Mouse (Mus musculus) lung, postnatal 0 days (tissue): ENCODE measurements around the gene Golga3. TPM values are rescaled to one million over a fixed set of nuclear protein-coding genes. Genes with fewer than 3 reads are reported as not detected.

Experiments
- ATAC-seq: fragments of 200-750 bp; cut with Nextera tagmentation; 2 replicates; pipeline ENCODE4 v1.8.0; 2017; ENCODE audit warnings: moderate library complexity
- DNase-seq: peaks from one replicate; pipeline ENCODE4 v3.0.0-alpha.2; 2016; ENCODE audit warnings: low spot score
- H3K27ac ChIP-seq: fragments of 300-500 bp; sonication (generic); 2 replicates; pipeline ENCODE4 v1.5.1; 2014; ENCODE audit warnings: antibody characterized with exemption, mild to moderate bottlenecking, low read length, mixed read lengths
- H3K27me3 ChIP-seq: fragments of 300-500 bp; sonication (generic); replicated peaks from 2 replicates; pipeline ENCODE4 v1.6.1; 2014; ENCODE audit warnings: low read length, mixed read lengths; ENCODE audit not compliant: insufficient read depth
- H3K36me3 ChIP-seq: fragments of 300-500 bp; sonication (generic); 2 replicates; pipeline ENCODE4 v1.6.1; 2014; ENCODE audit warnings: low read length, mixed read lengths; ENCODE audit not compliant: insufficient read depth
- H3K4me1 ChIP-seq: fragments of 300-500 bp; sonication (generic); 2 replicates; pipeline ENCODE4 v1.6.1; 2014; ENCODE audit warnings: antibody characterized with exemption, low read depth, low read length, mixed read lengths; ENCODE audit not compliant: insufficient read depth
- H3K4me2 ChIP-seq: fragments of 300-500 bp; sonication (generic); replicated peaks from 2 replicates; pipeline ENCODE4 v1.6.1; 2014; ENCODE audit warnings: low read depth, mild to moderate bottlenecking, low read length, moderate library complexity, mixed read lengths
- H3K4me3 ChIP-seq: fragments of 300-500 bp; sonication (generic); 2 replicates; pipeline ENCODE4 v1.5.1; 2014; ENCODE audit warnings: low read depth, low read length
- H3K9ac ChIP-seq: fragments of 300-500 bp; sonication (generic); replicated peaks from 2 replicates; pipeline ENCODE4 v1.6.1; 2014; ENCODE audit warnings: low read depth, mild to moderate bottlenecking
- H3K9me3 ChIP-seq: fragments of 300-500 bp; sonication (generic); 2 replicates; pipeline ENCODE4 v1.6.1; 2016; ENCODE audit warnings: low read length, mixed read lengths
- CTCF ChIP-seq: IDR thresholded peaks from 2 replicates; pipeline ENCODE4 v1.5.1; 2016; ENCODE audit warnings: antibody characterized with exemption, mild to moderate bottlenecking
- EP300 ChIP-seq: IDR thresholded peaks from 2 replicates; pipeline ENCODE4 v1.6.1; 2016; ENCODE audit warnings: antibody characterized with exemption, mild to moderate bottlenecking, control low read depth
- WGBS: fragments of 180-500 bp; shearing (Covaris S2); extraction: QIAGEN DNeasy Blood & Tissue Kit; methylation state at CpG from one replicate; pipeline ENCODE4 v1.1.7; 2014; 5-methylcytosine and 5-hydroxymethylcytosine counted together
- polyA plus RNA-seq: library from polyadenylated mRNA; unstranded; fragments of >200 nt; fragmentation: Nextera tagmentation; extraction: Ambion mirVana; gene quantifications from 2 replicates; pipeline ENCODE4 v1.2.1, GENCODE M21; 2015

Gene Golga3
- 9.1 and 11.0 TPM in 2 replicates for polyA plus RNA-seq

DNA sequence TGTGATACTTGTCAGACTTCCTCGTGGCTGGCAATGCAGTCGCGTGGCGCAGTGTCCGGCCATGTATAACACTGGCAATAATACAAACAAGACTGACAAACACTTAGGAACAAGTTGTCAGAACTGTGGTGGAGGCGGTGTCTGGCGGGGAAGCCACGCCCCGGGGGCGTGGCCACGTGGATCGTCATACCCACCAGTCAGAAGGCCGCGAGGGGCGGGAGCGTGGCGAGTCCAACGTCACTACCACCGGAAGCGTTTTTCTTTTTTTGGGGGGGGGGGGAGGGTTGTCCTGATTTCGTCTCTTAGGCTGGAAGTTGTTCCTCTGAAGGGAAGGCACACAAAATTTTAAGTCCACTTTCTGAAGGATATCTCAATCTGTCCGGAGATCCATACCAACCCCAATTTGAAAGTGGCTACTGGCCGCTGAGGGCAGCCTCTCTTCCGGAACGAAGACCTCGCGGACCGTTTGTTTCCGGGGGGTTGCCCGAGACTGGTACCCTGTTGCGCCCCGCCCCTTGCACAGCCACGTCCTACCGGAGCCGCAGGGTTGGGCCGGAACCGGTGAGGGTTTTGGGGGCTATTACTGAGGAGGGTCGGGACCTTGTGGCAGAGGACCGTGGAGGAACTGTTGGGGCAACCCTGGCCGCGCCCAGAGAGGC lies at the start of gene Golga3:
Gene Golga3, plus strand, starts transcription at position 340 of the 659 bp plus-strand sequence.
- ATAC-seq: peak; percentile 99
- Histone ChIP-seq H3K27ac (peak within 1 kb of the TSS; percentile 88), H3K27me3 (no peaks in the 10 kb centered on the region), H3K9me3 (no peaks in the 10 kb centered on the region), H3K4me3 (peak within 1 kb of the TSS; percentile 66), H3K4me2 (peak within 1 kb of the TSS; percentile 73), H3K36me3 (no peaks in the 10 kb centered on the region), H3K4me1 (peaks cover 7% of the 10 kb centered on the region; the same call in 1 of the 2 replicates), H3K9ac (peak within 1 kb of the TSS; percentile 89)
- peak; percentile 98 for DNase-seq
- 0% methylated on average over 41 of the region's 41 CpGs for WGBS
- TF ChIP-seq EP300: no peak
- TF ChIP-seq CTCF: no peak

DNA sequence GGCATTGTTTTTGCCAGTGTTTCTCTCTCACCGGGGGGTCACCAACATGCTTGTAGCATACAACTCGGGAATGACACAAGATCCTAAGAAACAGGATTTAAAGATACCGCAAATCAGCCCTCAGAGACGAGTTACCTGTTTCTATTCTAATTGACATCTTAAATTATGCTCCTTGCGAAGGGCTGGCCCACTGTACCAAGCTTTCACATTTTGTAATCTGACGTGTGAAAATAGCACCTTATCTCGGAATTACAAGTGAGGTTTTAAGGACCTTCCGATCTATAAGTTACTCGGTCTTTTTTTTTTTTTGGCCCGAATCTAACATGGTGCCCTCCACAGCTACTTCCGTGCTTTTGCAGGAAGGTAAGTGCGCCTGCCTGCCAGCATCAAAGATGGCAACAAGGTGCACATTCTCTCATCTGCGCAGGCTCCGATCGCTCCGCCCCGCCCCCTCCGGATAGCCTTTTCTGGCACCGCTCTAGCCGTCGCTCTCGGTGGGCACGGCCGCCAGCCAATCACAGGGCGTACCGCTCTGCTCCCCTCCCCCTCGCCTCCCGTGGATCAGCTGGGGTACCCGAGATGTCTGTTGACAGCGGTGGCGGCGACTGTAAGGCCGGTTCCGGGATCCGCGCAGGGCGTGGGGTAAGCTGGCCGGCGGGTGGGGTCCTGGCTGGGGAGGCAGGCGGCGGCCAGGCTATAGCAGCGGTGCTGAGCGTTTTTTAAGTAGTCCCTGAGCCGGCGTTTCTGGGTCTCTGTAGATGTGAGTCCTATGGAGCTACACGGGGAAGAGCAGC lies 41.0 kb upstream of the Golga3 start, which contains the start of gene Chfr:
Gene Chfr, plus strand, starts transcription at position 550 of the 794 bp plus-strand sequence.
- H3K4me1 ChIP-seq: peaks cover 9% of the 10 kb centered on the region
- H3K36me3 ChIP-seq: 0 out of 2 replicates have a peak, but pooled peaks cover 7% of the 10 kb centered on the region
- DNase-seq (peak; percentile 98), ATAC-seq (peak; percentile 100)
- no peaks in the 10 kb centered on the region for H3K9me3 ChIP-seq
- peak within 1 kb of the TSS; percentile 82 for H3K4me2 ChIP-seq
- WGBS: 3% methylated on average over 46 of the region's 46 CpGs
- peak within 1 kb of the TSS; percentile 74 for H3K9ac ChIP-seq
- H3K27me3 ChIP-seq: no peaks in the 10 kb centered on the region
- TF ChIP-seq EP300 (peak; percentile 65), CTCF (peak; percentile 22; the same call in 1 of the 2 replicates)
- H3K4me3 ChIP-seq: peak within 1 kb of the TSS; percentile 84
- peak within 1 kb of the TSS; percentile 84 for H3K27ac ChIP-seq

DNA sequence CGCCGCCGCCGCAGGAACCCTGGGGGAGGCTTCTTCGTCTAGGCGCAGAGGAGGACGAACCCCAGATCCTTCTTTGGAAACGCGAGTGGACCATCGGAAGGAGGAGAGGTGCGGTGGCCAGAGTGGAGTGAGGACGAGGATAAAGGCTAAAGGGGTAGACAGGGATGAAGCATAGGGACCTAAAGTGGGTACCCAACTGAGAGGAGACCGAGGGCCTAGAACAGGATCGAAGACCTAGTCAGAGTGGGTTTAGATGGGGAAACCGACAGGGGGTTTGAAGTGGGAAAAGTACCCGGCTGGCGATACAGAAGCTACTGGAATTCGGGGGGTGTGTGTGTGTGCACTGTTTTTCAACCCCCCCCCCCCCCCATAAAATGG lies 40.4 kb upstream of the Golga3 start:
- no peak for DNase-seq
- Histone ChIP-seq H3K4me2 (peak overlapping the region; percentile 82), H3K4me1 (peaks cover 9% of the 10 kb centered on the region), H3K9ac (peak overlapping the region; percentile 74), H3K27me3 (no peaks in the 10 kb centered on the region), H3K4me3 (peak overlapping the region; percentile 84), H3K27ac (peak overlapping the region; percentile 84), H3K36me3 (0 out of 2 replicates have a peak, but pooled peaks cover 7% of the 10 kb centered on the region), H3K9me3 (no peaks in the 10 kb centered on the region)
- WGBS: 3% methylated on average over 18 of the region's 18 CpGs
- TF ChIP-seq CTCF: no peak
- no peak for TF ChIP-seq EP300
- no peak; the same call in 1 of the 2 replicates for ATAC-seq

DNA sequence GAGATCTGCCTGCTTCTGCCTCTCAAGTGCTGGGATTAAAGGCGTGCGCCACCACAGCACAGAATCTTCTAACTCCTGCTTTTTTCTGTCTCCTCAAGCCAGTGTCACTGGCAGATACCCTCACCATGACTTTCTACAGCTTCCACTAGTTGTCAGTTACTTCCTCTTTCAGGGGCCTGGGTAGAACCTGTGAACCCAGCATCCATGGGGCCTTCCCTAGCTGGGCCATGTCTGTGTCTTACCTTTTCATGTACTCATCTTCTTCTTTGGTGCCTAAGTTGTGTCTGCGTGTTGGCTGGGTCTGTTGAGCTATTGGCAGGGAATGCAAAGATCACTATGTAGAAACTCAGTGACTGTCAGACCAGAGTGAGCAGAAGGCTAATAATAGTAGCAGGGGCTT lies 38.7 kb upstream of the Golga3 start:
- DNase-seq: no peak
- ATAC-seq: no peak
- 100% methylated on average over 3 of the region's 3 CpGs for WGBS

DNA sequence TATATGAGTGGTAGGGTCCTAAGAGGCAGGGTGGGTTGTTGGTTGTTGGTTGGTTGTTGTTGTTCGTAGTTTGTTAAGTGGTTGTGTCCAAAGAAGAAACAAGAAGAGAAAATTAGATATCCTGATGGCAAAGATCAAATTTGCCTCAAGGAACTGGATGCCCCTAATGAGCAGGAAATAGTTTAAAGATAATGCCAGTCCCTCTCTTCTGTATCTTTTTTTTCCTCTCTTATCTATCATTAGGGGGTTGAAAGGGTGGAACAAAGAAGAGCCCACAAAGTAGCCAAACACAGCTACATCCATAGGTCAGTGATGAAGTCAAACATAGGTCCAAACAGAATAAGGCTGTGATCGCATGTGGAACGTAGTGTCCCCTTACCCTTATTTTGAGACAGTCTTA lies 37.2 kb upstream of the Golga3 start:
- no peaks in the 10 kb centered on the region for H3K9me3 ChIP-seq

More for the DNA sequence above, 38.7 kb upstream of the Golga3 start:
- no peak overlapping the region for H3K9ac ChIP-seq
- no peak overlapping the region for H3K27ac ChIP-seq
- peaks cover 9% of the 10 kb centered on the region for H3K4me1 ChIP-seq
- TF ChIP-seq CTCF (no peak), EP300 (no peak)
- no peak overlapping the region for H3K4me3 ChIP-seq
- H3K27me3 ChIP-seq: no peaks in the 10 kb centered on the region
- H3K9me3 ChIP-seq: no peaks in the 10 kb centered on the region
- H3K36me3 ChIP-seq: 0 out of 2 replicates have a peak, but pooled peaks cover 7% of the 10 kb centered on the region
- H3K4me2 ChIP-seq: no peak overlapping the region

DNA sequence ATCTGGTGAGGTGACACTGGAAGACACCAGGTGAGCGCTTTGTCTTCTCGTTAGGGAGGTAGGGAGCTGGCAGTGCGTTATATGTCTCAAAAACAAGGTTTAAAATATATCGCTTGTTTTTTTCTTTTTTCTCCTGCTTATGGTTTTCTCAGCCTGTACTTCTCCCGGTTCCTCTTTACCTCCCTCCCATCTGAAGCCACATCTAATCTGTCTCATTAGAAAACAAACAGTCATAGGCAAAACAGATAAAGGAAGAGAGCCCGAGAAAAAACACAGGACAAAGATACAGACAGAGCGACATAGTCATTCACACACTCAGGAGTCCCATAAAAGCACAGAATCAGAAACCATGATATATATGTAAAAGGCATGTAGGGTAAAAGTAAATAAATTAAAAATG lies 36.1 kb upstream of the Golga3 start:
- peaks cover 9% of the 10 kb centered on the region for H3K4me1 ChIP-seq
- TF ChIP-seq EP300: no peak
- no peak for TF ChIP-seq CTCF
- peaks cover 22% of the 10 kb centered on the region; the same call in 1 of the 2 replicates for H3K36me3 ChIP-seq
- no peak overlapping the region for H3K4me3 ChIP-seq
- no peak for DNase-seq
- H3K27me3 ChIP-seq: no peaks in the 10 kb centered on the region
- ATAC-seq: no peak
- H3K27ac ChIP-seq: no peak overlapping the region
- no peak overlapping the region for H3K4me2 ChIP-seq
- 82% methylated on average over 7 of the region's 7 CpGs for whole genome bisulfite sequencing
- H3K9ac ChIP-seq: no peak overlapping the region
- no peaks in the 10 kb centered on the region for H3K9me3 ChIP-seq

More for the DNA sequence above, 37.2 kb upstream of the Golga3 start:
- TF ChIP-seq CTCF (no peak), EP300 (no peak)
- H3K27me3 ChIP-seq: no peaks in the 10 kb centered on the region
- WGBS: 93% methylated on average over 3 of the region's 3 CpGs
- ATAC-seq (no peak), DNase-seq (no peak)
- no peak overlapping the region for H3K4me2 ChIP-seq
- H3K36me3 ChIP-seq: peaks cover 13% of the 10 kb centered on the region; the same call in 1 of the 2 replicates
- H3K27ac ChIP-seq: no peak overlapping the region
- no peak overlapping the region for H3K4me3 ChIP-seq
- H3K9ac ChIP-seq: no peak overlapping the region
- H3K4me1 ChIP-seq: peaks cover 9% of the 10 kb centered on the region
